Mouse (Mus musculus): ENCODE measurements around the gene Mtmr14. TPM values are rescaled to one million over a fixed set of nuclear protein-coding genes. Genes with fewer than 3 reads are reported as not detected.
A peak's percentile ranks its signal among the peaks of the same experiment; 100 is the strongest.

Mtmr14 gene
- 20.8 and 26.7 TPM in 2 replicates for polyA plus RNA-seq (2015; fragmentation: Nextera tagmentation; extraction: Ambion mirVana)

DNA sequence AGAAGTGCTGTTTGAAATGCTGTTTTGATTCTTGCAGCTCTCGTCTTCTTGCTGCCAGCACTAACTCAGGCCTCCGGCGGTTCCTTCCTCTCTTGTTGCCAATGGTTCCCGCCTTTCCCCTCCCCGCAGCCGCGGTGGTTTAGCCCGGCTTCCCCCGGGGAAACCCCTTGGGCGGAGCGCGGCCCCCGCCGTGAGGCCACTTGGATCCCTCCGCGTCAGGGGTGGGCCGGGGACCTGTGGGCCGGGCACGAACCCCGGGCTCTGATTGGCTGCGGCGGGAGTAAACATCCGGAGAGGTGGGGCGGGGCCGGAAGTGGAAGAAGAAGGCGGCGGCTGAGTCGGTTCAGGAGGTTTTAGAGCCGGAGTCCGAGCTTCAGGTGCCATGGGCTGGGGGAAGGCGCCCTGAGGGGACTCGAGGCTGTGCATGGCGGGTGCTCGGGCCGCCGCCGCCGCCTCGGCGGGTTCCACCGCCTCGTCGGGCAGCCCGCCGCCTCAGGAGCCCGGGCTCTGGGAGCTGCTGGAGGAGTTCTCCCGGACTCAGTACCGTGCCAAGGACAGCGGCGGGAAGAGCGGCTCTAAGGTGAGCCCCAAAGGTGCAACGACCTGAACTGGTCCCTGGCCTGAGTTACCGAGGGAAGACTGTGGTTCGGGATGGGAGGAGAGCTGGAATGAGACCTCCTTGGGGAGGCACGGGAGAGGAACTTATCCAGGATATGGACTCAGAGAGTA is at the start of gene Mtmr14:
TSS of gene Mtmr14 (plus strand) at position 302 of the 729 bp plus-strand sequence.
- peaks cover 11% of the 10 kb centered on the region for H3K4me1 ChIP-seq (replicated peaks)
- peak; percentile 99 for ATAC-seq (replicated peaks; ENCODE audit: insufficient number of reproducible peaks, insufficient read depth, low FRiP score, low read depth)
- H3K27ac ChIP-seq = peak within 1 kb of the TSS; percentile 41; the same call in 1 of the 2 replicates
- H3K27me3 ChIP-seq = no peaks in the 10 kb centered on the region
- H3K4me3 ChIP-seq = peak within 1 kb of the TSS; percentile 87
- peak within 1 kb of the TSS; percentile 85 for H3K9ac ChIP-seq
- peaks cover 7% of the 10 kb centered on the region for H3K36me3 ChIP-seq
- peak within 1 kb of the TSS; percentile 87 for H3K4me2 ChIP-seq
- no peaks in the 10 kb centered on the region for H3K9me3 ChIP-seq (replicated peaks)
- WGBS = under 1% methylated on average over 55 of the region's 55 CpGs

- H3K4me3 ChIP-seq = 0 out of 2 replicates have a peak overlapping the region, but pooled peaks have one; percentile 20
- peaks cover 57% of the 10 kb centered on the region for H3K27me3 ChIP-seq
- WGBS = 2% methylated on average over 46 of the region's 46 CpGs
- no peaks in the 10 kb centered on the region for H3K9me3 ChIP-seq (replicated peaks)
- peaks cover 13% of the 10 kb centered on the region for H3K4me1 ChIP-seq (replicated peaks)
- ATAC-seq (replicated peaks; ENCODE audit: insufficient number of reproducible peaks, insufficient read depth, low FRiP score, low read depth) = no peak
- no peaks in the 10 kb centered on the region for H3K36me3 ChIP-seq
- H3K9ac ChIP-seq = no peak overlapping the region
- peak overlapping the region; percentile 34 for H3K4me2 ChIP-seq
- no peak overlapping the region for H3K27ac ChIP-seq
Measured at GRCm38 (mm10) chr6:113193765-113194460, 43.7 kb upstream of the Mtmr14 start.

GRCm38 (mm10) chr6:113194517-113194840 is 43.2 kb upstream of the Mtmr14 start:
- ATAC-seq (replicated peaks; ENCODE audit: insufficient number of reproducible peaks, insufficient read depth, low FRiP score, low read depth) = no peak
- no peak overlapping the region for H3K27ac ChIP-seq
- peaks cover 57% of the 10 kb centered on the region for H3K27me3 ChIP-seq
- H3K9me3 ChIP-seq (replicated peaks) = no peaks in the 10 kb centered on the region
- H3K36me3 ChIP-seq = no peaks in the 10 kb centered on the region
- H3K4me3 ChIP-seq = peak overlapping the region; percentile 48; the same call in 1 of the 2 replicates
- H3K4me1 ChIP-seq (replicated peaks) = peaks cover 13% of the 10 kb centered on the region
- WGBS = 5% methylated on average over 5 of the region's 5 CpGs
- peak overlapping the region; percentile 71 for H3K4me2 ChIP-seq
- H3K9ac ChIP-seq = no peak overlapping the region

GRCm38 (mm10) chr6:113194841-113195595 is 42.6 kb upstream of the Mtmr14 start, which contains the start of gene Lhfpl4:
Gene Lhfpl4, minus strand, starts transcription at chr6:113195384.
- Histone ChIP-seq H3K36me3 (no peaks in the 10 kb centered on the region), H3K9ac (no peak within 1 kb of the TSS), H3K27me3 (peaks cover 57% of the 10 kb centered on the region), H3K4me3 (peak within 1 kb of the TSS; percentile 48), H3K9me3 (replicated peaks) (no peaks in the 10 kb centered on the region), H3K4me2 (peak within 1 kb of the TSS; percentile 71), H3K27ac (no peak within 1 kb of the TSS), H3K4me1 (replicated peaks) (peaks cover 13% of the 10 kb centered on the region)
- WGBS = 3% methylated on average over 56 of the region's 66 CpGs
- ATAC-seq (replicated peaks; ENCODE audit: insufficient number of reproducible peaks, insufficient read depth, low FRiP score, low read depth) = no peak

DNA sequence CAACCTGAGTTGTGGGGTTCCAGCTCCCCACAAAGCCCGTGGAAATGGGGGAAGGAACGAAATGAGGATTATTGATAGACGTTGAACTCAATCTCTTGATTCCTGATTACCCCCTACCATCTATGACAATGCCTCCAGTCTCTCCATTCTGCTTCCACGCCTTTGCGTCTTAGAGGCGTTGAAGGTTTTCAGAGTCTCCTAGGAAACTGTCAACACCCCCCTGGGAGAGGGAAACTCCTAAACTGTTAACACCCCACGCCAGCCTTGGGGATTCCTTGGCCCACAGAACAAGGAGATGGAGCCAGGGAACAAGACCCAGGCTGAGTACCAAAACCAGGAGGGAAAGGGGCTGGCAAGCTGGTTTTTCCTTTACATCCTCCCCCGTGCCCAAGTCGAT is 42.0 kb upstream of the Mtmr14 start:
- no peak for ATAC-seq (replicated peaks; ENCODE audit: insufficient number of reproducible peaks, insufficient read depth, low FRiP score, low read depth)
- Histone ChIP-seq H3K36me3 (no peaks in the 10 kb centered on the region), H3K4me1 (replicated peaks) (peaks cover 13% of the 10 kb centered on the region), H3K4me2 (peak overlapping the region; percentile 71), H3K4me3 (peak overlapping the region; percentile 48), H3K27ac (no peak overlapping the region), H3K9me3 (replicated peaks) (no peaks in the 10 kb centered on the region), H3K27me3 (peaks cover 57% of the 10 kb centered on the region), H3K9ac (no peak overlapping the region)
- 13% methylated on average over 9 of the region's 9 CpGs for WGBS

DNA sequence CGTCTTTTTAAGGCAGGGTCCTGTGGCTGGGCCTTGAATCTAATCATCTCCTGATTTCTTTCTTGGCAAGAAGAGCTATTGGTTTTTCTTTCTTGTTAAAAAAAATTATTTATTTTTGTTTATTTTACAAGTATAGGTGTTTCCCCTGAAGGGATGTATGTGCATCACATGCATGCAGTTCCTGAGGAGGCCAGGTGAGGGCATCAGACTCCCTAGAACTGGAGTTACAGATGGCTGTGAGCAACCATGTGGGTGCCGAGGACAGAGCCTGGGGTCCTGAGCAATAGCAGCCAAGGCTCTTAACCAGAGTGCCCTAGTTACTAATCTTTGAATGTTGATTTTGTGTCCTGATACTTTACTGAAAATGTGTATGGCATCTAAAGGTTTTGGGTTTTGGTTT is 21.4 kb upstream of the Mtmr14 start:
- WGBS = 62% methylated on average over 2 of the region's 2 CpGs
- Histone ChIP-seq H3K4me3 (no peak overlapping the region), H3K4me1 (replicated peaks) (no peaks in the 10 kb centered on the region), H3K4me2 (no peak overlapping the region), H3K9me3 (replicated peaks) (no peaks in the 10 kb centered on the region), H3K27me3 (no peaks in the 10 kb centered on the region), H3K9ac (no peak overlapping the region), H3K36me3 (no peaks in the 10 kb centered on the region), H3K27ac (no peak overlapping the region)
- ATAC-seq (replicated peaks; ENCODE audit: insufficient number of reproducible peaks, insufficient read depth, low FRiP score, low read depth) = no peak

DNA sequence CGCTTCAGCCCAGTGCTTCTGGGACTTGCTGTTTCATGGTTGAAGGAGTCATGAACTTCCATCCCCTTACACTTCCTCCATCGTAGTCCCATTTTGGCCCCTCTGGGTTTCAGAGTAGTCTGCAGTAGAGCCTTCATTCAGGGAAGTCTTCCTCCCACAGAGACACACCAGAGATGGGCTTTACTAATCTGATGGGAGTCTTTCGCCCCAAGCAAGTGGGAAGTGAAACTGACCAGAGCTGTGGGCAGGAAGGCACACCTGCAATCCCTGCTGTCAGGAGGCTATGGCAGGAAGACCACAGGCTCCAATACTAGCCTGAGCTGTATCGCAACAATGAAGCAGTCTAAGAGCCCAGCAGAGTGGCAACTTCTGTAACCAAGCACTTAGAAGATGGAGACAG is 11.8 kb upstream of the Mtmr14 start:
- no peak overlapping the region for H3K4me3 ChIP-seq
- no peak overlapping the region for H3K4me2 ChIP-seq
- no peak overlapping the region for H3K27ac ChIP-seq
- H3K36me3 ChIP-seq = no peaks in the 10 kb centered on the region
- no peaks in the 10 kb centered on the region for H3K9me3 ChIP-seq (replicated peaks)
- no peaks in the 10 kb centered on the region; the same call in 1 of the 2 replicates for H3K27me3 ChIP-seq
- 59% methylated on average over 4 of the region's 4 CpGs for WGBS
- ATAC-seq (replicated peaks; ENCODE audit: insufficient number of reproducible peaks, insufficient read depth, low FRiP score, low read depth) = no peak
- H3K4me1 ChIP-seq (replicated peaks) = no peaks in the 10 kb centered on the region
- H3K9ac ChIP-seq = no peak overlapping the region

DNA sequence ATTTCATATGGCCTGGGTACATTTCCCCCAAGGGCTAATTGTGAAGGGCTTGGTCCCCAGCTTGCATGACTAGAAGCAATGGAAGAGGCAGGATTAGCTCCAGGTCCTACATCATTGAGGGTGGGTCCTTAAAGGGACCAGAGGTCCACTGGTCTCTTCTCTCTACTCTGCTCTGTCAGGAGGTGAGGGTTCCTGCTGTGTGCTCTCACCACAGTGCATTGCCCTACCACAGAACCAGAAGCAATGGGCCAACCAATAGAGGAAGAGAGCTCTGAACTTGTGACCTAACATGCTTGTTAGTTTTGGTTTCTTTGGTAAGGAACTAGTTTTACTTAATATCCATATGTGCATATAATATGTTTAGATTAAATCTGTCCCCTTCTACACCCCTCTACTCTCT is 10.9 kb upstream of the Mtmr14 start:
- Histone ChIP-seq H3K27me3 (no peaks in the 10 kb centered on the region; the same call in 1 of the 2 replicates), H3K4me1 (replicated peaks) (no peaks in the 10 kb centered on the region), H3K4me3 (no peak overlapping the region), H3K4me2 (no peak overlapping the region), H3K36me3 (no peaks in the 10 kb centered on the region), H3K27ac (no peak overlapping the region), H3K9ac (no peak overlapping the region), H3K9me3 (replicated peaks) (no peaks in the 10 kb centered on the region)
- ATAC-seq (replicated peaks; ENCODE audit: insufficient number of reproducible peaks, insufficient read depth, low FRiP score, low read depth) = no peak

GRCm38 (mm10) chr6:113235141-113235540 is 2.5 kb upstream of the Mtmr14 start:
- Histone ChIP-seq H3K9me3 (replicated peaks) (no peaks in the 10 kb centered on the region), H3K27me3 (no peaks in the 10 kb centered on the region), H3K4me1 (replicated peaks) (peaks cover 11% of the 10 kb centered on the region), H3K4me2 (no peak overlapping the region), H3K4me3 (no peak overlapping the region), H3K36me3 (no peaks in the 10 kb centered on the region), H3K9ac (no peak overlapping the region), H3K27ac (no peak overlapping the region)
- ATAC-seq (replicated peaks; ENCODE audit: insufficient number of reproducible peaks, insufficient read depth, low FRiP score, low read depth) = no peak
- WGBS = 49% methylated on average over 5 of the region's 5 CpGs

DNA sequence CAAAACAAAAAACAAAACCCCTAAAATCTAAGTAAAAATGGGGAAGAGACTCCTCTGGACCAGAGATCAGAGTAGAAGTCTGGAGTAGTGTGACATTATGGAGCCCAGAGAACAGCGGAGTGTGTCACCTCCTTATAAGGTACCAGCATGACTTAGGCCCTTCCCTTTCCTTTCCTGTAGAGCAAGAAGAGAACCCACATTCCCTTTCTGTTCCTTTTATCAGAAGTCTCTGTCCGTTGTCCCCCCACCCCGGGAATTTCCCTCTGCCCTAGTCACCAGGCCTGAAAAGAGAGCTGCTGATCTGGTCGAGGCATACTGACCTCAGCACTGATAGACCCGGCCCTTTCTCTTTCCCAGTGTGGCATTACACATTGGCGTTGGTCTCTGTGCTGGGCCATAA is 799 bp downstream of the Mtmr14 start:
- no peak overlapping the region for H3K27ac ChIP-seq
- WGBS = 16% methylated on average over 6 of the region's 6 CpGs
- no peak for ATAC-seq (replicated peaks; ENCODE audit: insufficient number of reproducible peaks, insufficient read depth, low FRiP score, low read depth)

GRCm38 (mm10) chr6:113242753-113243152 is 5.1 kb downstream of the Mtmr14 start:
- H3K4me1 ChIP-seq (replicated peaks) = peaks cover 11% of the 10 kb centered on the region
- H3K27ac ChIP-seq = no peak overlapping the region
- H3K36me3 ChIP-seq = peaks cover 14% of the 10 kb centered on the region
- H3K9ac ChIP-seq = no peak overlapping the region
- ATAC-seq (replicated peaks; ENCODE audit: insufficient number of reproducible peaks, insufficient read depth, low FRiP score, low read depth) = no peak
- no peaks in the 10 kb centered on the region for H3K9me3 ChIP-seq (replicated peaks)
- 76% methylated on average over 1 of the region's 1 CpGs for WGBS
- H3K27me3 ChIP-seq = no peaks in the 10 kb centered on the region
- no peak overlapping the region for H3K4me3 ChIP-seq
- H3K4me2 ChIP-seq = no peak overlapping the region

More for the DNA sequence above, 799 bp downstream of the Mtmr14 start:
- Histone ChIP-seq H3K36me3 (peaks cover 14% of the 10 kb centered on the region), H3K27me3 (no peaks in the 10 kb centered on the region), H3K4me1 (replicated peaks) (peaks cover 11% of the 10 kb centered on the region), H3K9me3 (replicated peaks) (no peaks in the 10 kb centered on the region), H3K4me2 (peak overlapping the region; percentile 87), H3K4me3 (peak overlapping the region; percentile 87), H3K9ac (peak overlapping the region; percentile 85)
